Mouse (Mus musculus): Measurements from ENCODE around the gene Krt19. TPM values are rescaled to one million over a fixed set of nuclear protein-coding genes. Genes with fewer than 3 reads are reported as not detected.

Krt19 gene
- total RNA-seq, 2 experiments from 2014 or later, result not detected

GRCm38 (mm10) chr11:100138809-100139208 lies 9.7 kb downstream of the Krt19 start:
- no peak for ATAC-seq (ENCODE audit: poor library complexity, severe bottlenecking)

- ATAC-seq (ENCODE audit: poor library complexity, severe bottlenecking), result no peak
Measured at GRCm38 (mm10) chr11:100137693-100138092, 10.8 kb downstream of the Krt19 start.

- no peak for ATAC-seq (ENCODE audit: poor library complexity, severe bottlenecking)
Measured at GRCm38 (mm10) chr11:100136559-100136958, 11.9 kb downstream of the Krt19 start.

GRCm38 (mm10) chr11:100135731-100136130 lies 12.7 kb downstream of the Krt19 start, which contains the start of gene Krt15:
TSS of gene Krt15 (minus strand) at chr11:100135928.
- no peak for ATAC-seq (ENCODE audit: poor library complexity, severe bottlenecking)

- no peak for ATAC-seq (ENCODE audit: poor library complexity, severe bottlenecking)
Measured at GRCm38 (mm10) chr11:100124901-100125300, 23.6 kb downstream of the Krt19 start.

- no peak for ATAC-seq (ENCODE audit: poor library complexity, severe bottlenecking)
Measured at GRCm38 (mm10) chr11:100121466-100121865, 27.0 kb downstream of the Krt19 start, which contains the start of gene Krt13. TSS of gene Krt13 (minus strand) at chr11:100121566.

GRCm38 (mm10) chr11:100120331-100120730 lies 28.1 kb downstream of the Krt19 start:
- no peak for ATAC-seq (ENCODE audit: poor library complexity, severe bottlenecking)

GRCm38 (mm10) chr11:100113742-100114029 lies 34.8 kb downstream of the Krt19 start:
- ATAC-seq (ENCODE audit: poor library complexity, severe bottlenecking), result no peak

GRCm38 (mm10) chr11:100112935-100113741 lies 35.3 kb downstream of the Krt19 start:
- ATAC-seq (ENCODE audit: poor library complexity, severe bottlenecking), result no peak

GRCm38 (mm10) chr11:100105576-100106122 lies 42.8 kb downstream of the Krt19 start, which contains the start of gene Krt36:
TSS of gene Krt36 (minus strand) at chr11:100105626.
- no peak for ATAC-seq (ENCODE audit: poor library complexity, severe bottlenecking)

GRCm38 (mm10) chr11:100102693-100103429 lies 45.6 kb downstream of the Krt19 start:
- no peak for ATAC-seq (ENCODE audit: poor library complexity, severe bottlenecking)

GRCm38 (mm10) chr11:100100391-100100790 lies 48.1 kb downstream of the Krt19 start:
- ATAC-seq (ENCODE audit: poor library complexity, severe bottlenecking), result no peak

- ATAC-seq (ENCODE audit: poor library complexity, severe bottlenecking), result no peak
Measured at GRCm38 (mm10) chr11:100097819-100098218, 50.6 kb downstream of the Krt19 start.

GRCm38 (mm10) chr11:100096141-100096540 lies 52.3 kb downstream of the Krt19 start, which contains the start of gene Krt35:
TSS of gene Krt35 (minus strand) at chr11:100096241.
- ATAC-seq (ENCODE audit: poor library complexity, severe bottlenecking), result no peak

Other genes starting within 250 kb of the Krt19 start
- not detected in 2 replicates for gene Krtap31-1, start 240.7 kb downstream of the Krt19 start, total RNA-seq (2015)
- gene Krtap31-1, start 240.7 kb downstream of the Krt19 start, total RNA-seq (2017), result not detected in 2 replicates
- gene Gm11565, start 233.9 kb downstream of the Krt19 start, total RNA-seq (2015), result not detected in 2 replicates
- not detected in 2 replicates for gene Gm11565, start 233.9 kb downstream of the Krt19 start, total RNA-seq (2017)
- gene Krtap31-2, start 212.4 kb downstream of the Krt19 start, total RNA-seq (2015), result not detected in 2 replicates
- not detected in 2 replicates for gene Krtap31-2, start 212.4 kb downstream of the Krt19 start, total RNA-seq (2017)
- not detected in 2 replicates for gene Krtap9-5, start 200.2 kb downstream of the Krt19 start, total RNA-seq (2015)
- not detected in 2 replicates for gene Krtap9-5, start 200.2 kb downstream of the Krt19 start, total RNA-seq (2017)
- not detected in 2 replicates for gene Krtap29-1, start 169.6 kb downstream of the Krt19 start, total RNA-seq (2015)
- not detected in 2 replicates for gene Krtap29-1, start 169.6 kb downstream of the Krt19 start, total RNA-seq (2017)
- not detected in 2 replicates for gene Krtap16-1, start 162.1 kb downstream of the Krt19 start, total RNA-seq (2015)
- not detected in 2 replicates for gene Krtap16-1, start 162.1 kb downstream of the Krt19 start, total RNA-seq (2017)
- gene Krtap17-1, start 154.7 kb downstream of the Krt19 start, total RNA-seq (2015), result not detected in 2 replicates
- not detected in 2 replicates for gene Krtap17-1, start 154.7 kb downstream of the Krt19 start, total RNA-seq (2017)
- not detected in 2 replicates for gene Krt33a, start 132.5 kb downstream of the Krt19 start, total RNA-seq (2015)
- gene Krt33a, start 132.5 kb downstream of the Krt19 start, total RNA-seq (2017), result not detected in 2 replicates
- not detected in 2 replicates for gene Krt33b, start 118.8 kb downstream of the Krt19 start, total RNA-seq (2015)
- gene Krt33b, start 118.8 kb downstream of the Krt19 start, total RNA-seq (2017), result not detected in 2 replicates
- gene Krt34, start 107.1 kb downstream of the Krt19 start, total RNA-seq (2015), result not detected in 2 replicates
- not detected in 2 replicates for gene Krt34, start 107.1 kb downstream of the Krt19 start, total RNA-seq (2017)
- gene Krt31, start 98.1 kb downstream of the Krt19 start, total RNA-seq (2015), result not detected in 2 replicates
- gene Krt31, start 98.1 kb downstream of the Krt19 start, total RNA-seq (2017), result not detected in 2 replicates
- not detected in 2 replicates for gene Krt32, start 60.4 kb downstream of the Krt19 start, total RNA-seq (2015)
- not detected in 2 replicates for gene Krt32, start 60.4 kb downstream of the Krt19 start, total RNA-seq (2017)
- gene Krt35, start 52.4 kb downstream of the Krt19 start, total RNA-seq (2015), result not detected in 2 replicates
- not detected in 2 replicates for gene Krt35, start 52.4 kb downstream of the Krt19 start, total RNA-seq (2017)
- not detected in 2 replicates for gene Krt36, start 43.0 kb downstream of the Krt19 start, total RNA-seq (2015)
- not detected in 2 replicates for gene Krt36, start 43.0 kb downstream of the Krt19 start, total RNA-seq (2017)
- gene Krt13, start 27.1 kb downstream of the Krt19 start, total RNA-seq (2015), result not detected in 2 replicates
- gene Krt13, start 27.1 kb downstream of the Krt19 start, total RNA-seq (2017), result not detected in 2 replicates
- not detected in 2 replicates for gene Krt15, start 12.7 kb downstream of the Krt19 start, total RNA-seq (2015)
- not detected in 2 replicates for gene Krt15, start 12.7 kb downstream of the Krt19 start, total RNA-seq (2017)
- gene Krt9, start 44.6 kb upstream of the Krt19 start, total RNA-seq (2015), result not detected in 2 replicates
- gene Krt9, start 44.6 kb upstream of the Krt19 start, total RNA-seq (2017), result 0.04 TPM in 1 of 2 replicates, not detected in the other
- gene Krt14, start 58.9 kb upstream of the Krt19 start, total RNA-seq (2015), result not detected in 2 replicates
- not detected in 2 replicates for gene Krt14, start 58.9 kb upstream of the Krt19 start, total RNA-seq (2017)
- not detected in 2 replicates for gene Krt16, start 100.2 kb upstream of the Krt19 start, total RNA-seq (2015)
- not detected in 2 replicates for gene Krt16, start 100.2 kb upstream of the Krt19 start, total RNA-seq (2017)
- not detected in 2 replicates for gene Krt17, start 112.4 kb upstream of the Krt19 start, total RNA-seq (2015)
- gene Krt17, start 112.4 kb upstream of the Krt19 start, total RNA-seq (2017), result not detected in 2 replicates
- gene Krt42, start 121.2 kb upstream of the Krt19 start, total RNA-seq (2015), result not detected in 2 replicates
- gene Krt42, start 121.2 kb upstream of the Krt19 start, total RNA-seq (2017), result not detected in 2 replicates
- 1,372 and 1,486 TPM in 2 replicates for gene Eif1, start 171.2 kb upstream of the Krt19 start, total RNA-seq (2015)
- gene Eif1, start 171.2 kb upstream of the Krt19 start, total RNA-seq (2017), result 248 and 320 TPM in 2 replicates
- gene Gast, start 185.7 kb upstream of the Krt19 start, total RNA-seq (2015), result not detected in 2 replicates
- gene Gast, start 185.7 kb upstream of the Krt19 start, total RNA-seq (2017), result not detected in 2 replicates
- not detected in 2 replicates for gene Hap1, start 207.5 kb upstream of the Krt19 start, total RNA-seq (2015)
- gene Hap1, start 207.5 kb upstream of the Krt19 start, total RNA-seq (2017), result not detected in 2 replicates
- gene Jup, start 249.1 kb upstream of the Krt19 start, total RNA-seq (2015), result 3.5 and 3.9 TPM in 2 replicates
- 1.5 and 5.1 TPM in 2 replicates for gene Jup, start 249.1 kb upstream of the Krt19 start, total RNA-seq (2017)